Mouse (Mus musculus) midbrain, embryonic 12.5 days (tissue): ENCODE measurements at regions not wholly inside any gene's neighbourhood (a gene's known extent, or its start where the extent isn't known, plus 50 kb on each side); places are given as distances from the start of the nearest gene placed in this dataset.

ENCODE experiments used
- ATAC-seq: fragments of 200-750 bp; cut with Nextera tagmentation; 2 replicates; pipeline ENCODE4 v1.8.0; 2017; ENCODE audit warnings: low read depth, moderate TSS enrichment, moderate library complexity; ENCODE audit not compliant: low FRiP score
- H3K27ac ChIP-seq: fragments of 300-500 bp; sonication (generic); replicated peaks from 2 replicates; pipeline ENCODE4 v1.5.1; 2016; ENCODE audit warnings: mild to moderate bottlenecking
- H3K27me3 ChIP-seq: fragments of 300-500 bp; sonication (generic); 2 replicates; pipeline ENCODE4 v1.6.1; 2016; ENCODE audit warnings: mild to moderate bottlenecking
- H3K36me3 ChIP-seq: fragments of 300-500 bp; sonication (generic); 2 replicates; pipeline ENCODE4 v1.6.1; 2016
- H3K4me1 ChIP-seq: fragments of 300-500 bp; sonication (generic); 2 replicates; pipeline ENCODE4 v1.6.1; 2016
- H3K4me2 ChIP-seq: fragments of 300-500 bp; sonication (generic); replicated peaks from 2 replicates; pipeline ENCODE4 v1.6.1; 2016; ENCODE audit warnings: mild to moderate bottlenecking, moderate library complexity
- H3K4me3 ChIP-seq: fragments of 300-500 bp; sonication (generic); 2 replicates; pipeline ENCODE4 v1.5.1; 2016; ENCODE audit warnings: mild to moderate bottlenecking
- H3K9ac ChIP-seq: fragments of 300-500 bp; sonication (generic); replicated peaks from 2 replicates; pipeline ENCODE4 v1.6.1; 2016; ENCODE audit warnings: mild to moderate bottlenecking, moderate library complexity
- H3K9me3 ChIP-seq: fragments of 300-500 bp; sonication (generic); 2 replicates; pipeline ENCODE4 v1.6.1; 2016; ENCODE audit warnings: mild to moderate bottlenecking
- WGBS: fragments of 180-500 bp; shearing (Covaris S2); methylation state at CpG from one replicate; pipeline ENCODE4 v1.1.7; 2016; 5-methylcytosine and 5-hydroxymethylcytosine counted together

DNA sequence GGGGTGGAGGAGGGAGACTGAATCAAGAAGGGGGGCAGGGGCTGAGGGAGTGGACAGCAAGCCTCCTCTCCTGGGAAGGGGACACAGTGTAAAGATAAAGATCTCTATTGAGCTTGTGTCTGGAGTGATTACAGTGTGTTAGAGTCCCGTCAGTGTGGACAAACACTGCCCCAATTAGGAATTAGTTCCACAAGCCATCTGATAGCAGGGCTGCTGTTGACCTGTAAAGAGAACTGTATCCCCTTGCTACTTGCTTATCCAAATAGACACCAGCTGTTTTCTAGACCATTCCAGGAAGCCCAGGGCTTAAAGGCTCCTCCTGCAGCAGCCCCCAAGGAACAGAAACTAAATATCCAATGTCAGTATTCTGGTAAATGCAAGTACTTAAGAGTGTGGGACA lies 111.4 kb upstream of the Sox14 start:
- H3K9ac ChIP-seq, result no peak overlapping the region
- H3K9me3 ChIP-seq, result no peaks in the 10 kb centered on the region
- WGBS, result 18% methylated on average over 1 of the region's 1 CpGs
- peaks cover 56% of the 10 kb centered on the region for H3K27me3 ChIP-seq
- H3K4me2 ChIP-seq, result no peak overlapping the region
- H3K4me1 ChIP-seq, result no peaks in the 10 kb centered on the region
- H3K4me3 ChIP-seq, result no peak overlapping the region
- ATAC-seq, result no peak
- H3K36me3 ChIP-seq, result no peaks in the 10 kb centered on the region
- H3K27ac ChIP-seq, result no peak overlapping the region

DNA sequence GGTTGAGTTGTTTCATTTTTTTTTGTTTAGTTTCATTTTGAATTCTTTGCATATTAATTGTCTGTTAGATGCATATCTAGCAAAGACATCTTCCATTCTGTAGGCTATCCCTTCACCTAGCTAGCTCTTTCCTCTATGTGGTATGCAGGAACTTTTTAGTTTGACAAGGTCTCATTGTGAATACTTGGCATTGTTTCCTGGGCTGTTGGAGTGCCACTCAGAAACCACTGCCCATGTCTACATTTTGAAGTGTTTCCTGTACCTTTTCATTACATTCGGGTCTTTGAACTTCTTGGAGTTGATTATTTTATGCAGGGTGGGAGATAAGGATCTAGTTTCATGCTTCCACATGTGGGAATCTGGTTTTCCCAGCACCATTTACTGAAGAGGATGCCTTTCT lies 104.8 kb upstream of the Sox14 start:
- no peak overlapping the region for H3K9ac ChIP-seq
- 94% methylated on average over 1 of the region's 1 CpGs for WGBS

DNA sequence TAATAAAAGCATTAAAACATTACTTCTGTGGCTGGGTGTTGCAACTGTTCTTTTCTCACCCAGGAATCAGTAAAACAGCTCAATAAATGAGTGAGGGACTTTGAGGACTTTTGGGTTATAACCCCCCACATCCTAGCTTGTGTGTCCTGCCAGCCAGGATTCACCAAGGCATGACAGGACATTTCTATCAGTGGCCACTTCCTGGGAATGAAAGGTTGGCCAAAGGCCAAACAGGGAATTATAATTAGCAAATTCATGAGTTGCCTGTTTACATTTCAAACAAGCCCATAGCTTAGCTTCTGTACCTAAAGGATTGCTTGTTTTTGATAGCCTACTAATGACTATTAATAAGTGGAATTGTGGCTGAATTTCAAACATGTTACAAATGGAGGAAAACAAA lies 85.6 kb upstream of the Sox14 start:
- ATAC-seq, result no peak
- Histone ChIP-seq H3K9me3 (no peaks in the 10 kb centered on the region), H3K9ac (no peak overlapping the region), H3K27ac (no peak overlapping the region), H3K4me2 (no peak overlapping the region), H3K4me3 (no peak overlapping the region), H3K27me3 (peaks cover 17% of the 10 kb centered on the region), H3K36me3 (no peaks in the 10 kb centered on the region), H3K4me1 (no peaks in the 10 kb centered on the region)

More for the DNA sequence above, 104.8 kb upstream of the Sox14 start:
- Histone ChIP-seq H3K9me3 (no peaks in the 10 kb centered on the region), H3K4me3 (no peak overlapping the region), H3K27ac (no peak overlapping the region), H3K4me2 (no peak overlapping the region), H3K4me1 (no peaks in the 10 kb centered on the region), H3K27me3 (peaks cover 36% of the 10 kb centered on the region), H3K36me3 (no peaks in the 10 kb centered on the region)
- ATAC-seq, result no peak

DNA sequence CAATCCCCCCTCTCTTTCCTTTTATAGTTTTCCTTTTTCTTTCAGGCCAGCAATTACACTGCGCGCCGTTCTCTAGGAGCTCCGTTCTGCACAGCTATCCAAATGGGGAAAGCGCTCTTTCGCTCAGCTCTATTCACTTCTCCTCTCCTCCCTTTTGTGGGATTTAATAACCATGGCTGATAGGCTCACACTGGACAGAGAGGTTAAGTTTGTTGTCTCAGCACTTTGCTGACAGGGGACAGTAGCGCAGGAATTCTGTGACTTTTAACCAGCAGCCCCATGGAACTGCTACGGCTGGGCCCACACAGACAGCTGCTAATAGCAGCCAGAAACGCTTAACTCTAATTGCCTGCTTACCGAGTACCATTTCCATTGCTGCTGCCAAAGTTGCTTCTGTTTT lies 78.8 kb upstream of the Sox14 start:
- ATAC-seq, result peak; percentile 72
- no peaks in the 10 kb centered on the region for H3K36me3 ChIP-seq
- 17% methylated on average over 10 of the region's 10 CpGs for WGBS
- peaks cover 16% of the 10 kb centered on the region for H3K4me1 ChIP-seq
- 0 out of 2 replicates have a peak overlapping the region, but pooled peaks have one; percentile 5 for H3K27ac ChIP-seq
- H3K9ac ChIP-seq, result no peak overlapping the region
- peak overlapping the region; percentile 29 for H3K4me2 ChIP-seq
- H3K9me3 ChIP-seq, result peaks cover 3% of the 10 kb centered on the region; the same call in 1 of the 2 replicates
- peaks cover 35% of the 10 kb centered on the region for H3K27me3 ChIP-seq
- H3K4me3 ChIP-seq, result no peak overlapping the region

DNA sequence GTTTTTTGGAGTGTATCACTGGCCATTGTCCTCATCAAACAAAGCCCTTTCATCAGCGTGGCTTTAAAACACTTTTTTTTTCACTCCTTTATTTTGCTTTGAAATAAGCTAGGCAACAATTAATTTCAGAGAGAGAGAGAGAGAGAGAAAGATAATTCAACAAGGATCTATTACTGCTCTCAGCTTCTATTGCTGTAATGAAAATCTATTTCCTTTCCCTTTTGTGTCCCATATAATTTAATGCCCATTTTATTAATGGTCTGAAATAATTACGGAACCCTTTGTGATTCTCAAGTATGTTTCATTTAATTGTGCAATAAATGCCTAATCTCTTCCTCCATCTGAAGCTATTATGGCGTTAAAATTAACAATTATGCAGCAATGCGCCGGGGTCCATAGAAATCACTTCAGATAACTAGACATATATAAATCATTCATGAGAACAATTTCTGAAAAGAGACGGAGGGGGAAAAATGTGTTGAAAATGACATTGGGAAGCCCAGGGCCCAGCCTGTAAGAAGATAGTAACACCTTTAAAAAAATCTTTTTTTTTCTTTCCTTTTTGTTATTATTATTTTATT lies 78.2 kb upstream of the Sox14 start:
- 31% methylated on average over 6 of the region's 6 CpGs for WGBS
- ATAC-seq, result no peak
- Histone ChIP-seq H3K4me3 (no peak overlapping the region), H3K27me3 (peaks cover 31% of the 10 kb centered on the region), H3K36me3 (no peaks in the 10 kb centered on the region), H3K4me2 (peak overlapping the region; percentile 29), H3K9me3 (peaks cover 3% of the 10 kb centered on the region; the same call in 1 of the 2 replicates), H3K4me1 (peaks cover 16% of the 10 kb centered on the region), H3K9ac (no peak overlapping the region), H3K27ac (no peak overlapping the region)
